Mouse (Mus musculus): ENCODE measurements around the gene Acap1.
"Not testable (repeated sequence)": the region's sequence is repeated elsewhere in the genome, so short reads cannot be mapped to it uniquely, and the experiment has no call there.

Acap1 gene

GRCm38 (mm10) chr11:69895291-69895690 is at the start of gene Acap1:
Gene Acap1 (minus strand): TSS chr11:69895539.
- no peak for DNase-seq (ENCODE audit: low spot score)

- no peak for DNase-seq (ENCODE audit: low spot score)
Measured at GRCm38 (mm10) chr11:69940962-69941361, 45.6 kb upstream of the Acap1 start.

- DNase-seq (ENCODE audit: low spot score) = no peak
Measured at GRCm38 (mm10) chr11:69939731-69940130, 44.4 kb upstream of the Acap1 start.

DNA sequence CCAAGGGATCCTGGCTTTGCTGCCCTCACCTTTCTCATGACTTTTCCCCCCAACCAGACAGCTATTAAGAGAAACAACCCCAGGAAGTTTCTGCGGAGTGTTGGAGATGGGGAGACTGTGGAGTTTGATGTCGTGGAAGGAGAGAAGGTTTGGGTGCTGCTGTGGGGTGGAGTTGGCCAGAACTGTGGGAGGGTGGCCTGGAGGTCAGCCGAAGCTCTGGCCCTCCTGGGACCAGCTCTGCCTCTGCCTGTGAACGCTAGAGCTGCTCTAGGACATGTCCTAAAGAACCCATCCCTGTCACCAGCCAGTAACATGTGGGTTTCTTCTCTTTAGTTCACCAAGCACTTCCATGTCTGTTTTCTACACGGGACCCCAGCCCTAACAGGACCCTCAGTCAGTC is 43.8 kb upstream of the Acap1 start:
- DNase-seq (ENCODE audit: low spot score) = no peak

DNA sequence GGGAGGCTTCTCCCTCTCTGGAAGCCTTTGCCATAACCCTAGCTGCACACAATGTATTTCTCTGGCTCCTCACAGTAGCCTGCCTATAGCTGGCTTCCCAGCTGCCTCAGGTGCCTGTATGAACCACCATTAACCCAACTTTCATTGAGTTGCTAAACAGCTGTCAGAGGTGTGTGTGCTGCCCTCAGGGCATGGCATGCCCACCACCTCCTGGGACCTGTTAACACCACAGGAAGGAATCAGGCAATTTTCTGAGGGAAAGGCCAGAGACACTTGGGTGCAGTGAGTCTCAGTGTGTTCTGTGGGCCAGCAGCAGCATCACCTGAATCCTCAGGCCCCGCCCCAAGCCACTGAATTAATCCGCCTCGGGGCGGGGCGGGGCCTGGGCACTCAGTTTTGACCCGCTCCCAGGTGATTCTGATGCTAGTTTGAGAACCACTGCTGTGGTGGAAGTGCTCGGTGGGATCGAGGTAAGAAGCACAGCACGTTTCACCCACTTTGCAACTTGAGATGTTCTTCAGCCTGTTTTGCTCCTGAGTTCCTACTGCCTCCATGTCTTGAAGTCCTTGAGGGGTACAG is 43.2 kb upstream of the Acap1 start:
- no peak for DNase-seq (ENCODE audit: low spot score)

- no peak for DNase-seq (ENCODE audit: low spot score)
Measured at GRCm38 (mm10) chr11:69937834-69938233, 42.5 kb upstream of the Acap1 start.

DNA sequence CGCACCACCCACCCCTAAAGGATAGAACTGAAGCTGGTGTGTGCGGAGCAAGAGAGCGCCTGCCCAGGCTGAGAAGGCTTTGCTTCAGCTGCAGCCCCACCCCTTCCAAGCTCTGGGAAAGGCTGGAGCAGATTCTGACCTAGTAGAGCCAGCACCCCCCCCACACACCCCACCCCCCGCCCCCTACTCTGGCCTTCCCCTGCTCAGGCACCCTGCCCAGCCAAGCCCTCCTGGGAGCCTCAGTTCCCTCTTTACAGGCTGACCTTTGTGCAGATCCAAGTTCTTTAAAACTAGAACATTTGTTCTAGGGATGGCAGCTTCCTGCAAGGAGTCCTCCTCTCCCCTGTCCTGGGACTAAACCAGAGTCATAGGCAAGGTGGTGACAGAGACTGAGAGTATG is 42.0 kb upstream of the Acap1 start:
- no peak for DNase-seq (ENCODE audit: low spot score)

GRCm38 (mm10) chr11:69936714-69937347 is 41.5 kb upstream of the Acap1 start:
- no peak for DNase-seq (ENCODE audit: low spot score)

DNA sequence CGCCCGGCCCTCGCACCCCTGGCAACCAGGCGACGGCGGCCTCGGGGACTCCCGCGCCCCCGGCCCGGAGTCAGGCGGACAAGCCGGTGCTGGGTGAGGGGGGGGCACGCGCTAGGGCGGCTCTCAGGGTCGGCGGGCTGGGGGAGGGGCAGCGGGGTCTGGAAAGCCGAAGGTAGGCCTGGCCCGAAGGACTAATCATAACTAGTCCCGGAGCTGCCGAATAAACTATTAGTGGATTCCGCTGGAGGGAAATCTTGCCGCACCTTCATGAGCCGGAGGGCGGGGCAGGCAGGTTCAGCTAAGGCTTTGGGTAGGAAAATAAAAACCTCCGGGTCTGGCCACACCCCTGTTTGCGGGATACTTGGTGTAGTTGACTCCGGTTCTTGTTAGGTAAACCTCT is 40.8 kb upstream of the Acap1 start:
- DNase-seq (ENCODE audit: low spot score) = no peak

DNA sequence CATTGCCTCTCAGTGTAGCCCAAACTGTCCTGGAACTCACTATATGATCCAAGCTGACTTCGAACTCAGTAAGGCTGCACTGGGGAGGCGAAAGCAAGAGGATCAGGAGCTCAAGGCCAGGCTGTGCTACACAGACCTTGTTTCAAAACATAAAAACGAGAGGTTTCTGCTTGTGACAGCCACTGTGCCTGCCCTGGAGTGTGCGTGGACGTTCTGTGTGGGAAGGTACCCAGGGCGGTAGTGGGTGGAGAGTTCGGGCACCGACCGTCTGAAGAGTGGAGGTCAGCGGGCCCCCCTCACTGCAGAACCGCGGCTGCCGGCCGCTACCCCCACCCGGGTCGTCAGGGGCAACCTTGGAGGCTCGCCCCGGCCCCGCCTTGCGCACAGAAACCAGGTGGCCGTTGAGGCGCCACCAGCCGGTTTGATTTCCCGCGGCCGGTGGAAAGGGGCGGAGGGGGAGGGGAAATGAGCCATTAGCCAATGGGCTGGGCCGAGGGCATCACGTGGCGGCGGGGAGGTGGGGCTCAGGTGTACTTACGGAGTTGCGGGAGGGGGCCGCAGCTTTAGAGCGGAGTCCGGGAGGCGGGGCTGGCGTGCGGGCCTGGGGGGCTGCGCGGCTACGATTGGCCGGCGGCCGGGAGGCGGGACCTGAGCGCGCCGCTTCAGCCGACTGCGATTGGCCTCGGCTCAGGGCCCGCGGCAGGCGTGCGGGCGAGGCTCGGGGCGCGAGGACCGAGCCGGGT is 40.0 kb upstream of the Acap1 start, which contains the start of gene Ybx2:
Gene Ybx2 (plus strand): TSS at position 660 of the 743 bp plus-strand sequence.
- DNase-seq (ENCODE audit: low spot score) = peak; percentile 71

GRCm38 (mm10) chr11:69934681-69935080 is 39.3 kb upstream of the Acap1 start:
- DNase-seq (ENCODE audit: low spot score) = no peak

DNA sequence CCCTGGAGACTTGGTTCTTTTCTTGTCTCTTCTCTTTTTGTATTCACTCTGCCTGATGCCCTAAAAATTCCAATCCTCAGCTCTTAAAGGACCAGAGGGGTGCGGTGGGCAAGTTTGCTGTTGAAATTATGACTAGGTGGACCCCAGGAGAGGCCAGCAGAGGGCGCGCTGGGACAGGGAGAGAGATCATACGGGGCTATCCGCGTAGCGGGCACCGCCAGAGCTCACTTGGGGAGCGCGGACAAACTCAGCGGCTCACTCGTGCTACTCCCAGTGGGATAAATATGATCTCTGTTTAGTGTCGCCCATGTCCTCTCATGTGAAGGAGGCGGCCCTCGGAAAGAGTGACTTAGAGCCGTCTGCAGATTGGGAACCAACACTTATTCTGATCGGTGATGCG is 38.8 kb upstream of the Acap1 start:
- peak; percentile 73 for DNase-seq (ENCODE audit: low spot score)

DNA sequence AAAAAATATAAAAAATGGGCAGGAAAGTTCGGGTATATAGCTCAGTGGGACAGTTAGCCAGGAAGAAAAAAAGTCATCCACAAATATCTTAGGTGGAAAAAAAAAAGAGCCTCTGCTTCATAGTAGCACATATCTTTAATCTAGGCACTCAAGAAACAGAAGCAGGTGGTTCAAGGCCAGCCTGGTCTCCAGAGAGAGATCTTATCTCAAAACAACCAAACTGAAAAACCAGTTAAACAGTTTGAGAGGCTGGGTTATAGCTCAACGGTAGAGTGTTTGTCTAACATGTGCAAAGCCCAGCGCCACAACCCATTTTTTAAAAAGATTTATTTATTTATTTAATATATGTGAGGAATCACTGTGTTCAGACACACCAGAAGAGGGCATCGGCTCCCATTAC is 37.7 kb upstream of the Acap1 start:
- no peak for DNase-seq (ENCODE audit: low spot score)

DNA sequence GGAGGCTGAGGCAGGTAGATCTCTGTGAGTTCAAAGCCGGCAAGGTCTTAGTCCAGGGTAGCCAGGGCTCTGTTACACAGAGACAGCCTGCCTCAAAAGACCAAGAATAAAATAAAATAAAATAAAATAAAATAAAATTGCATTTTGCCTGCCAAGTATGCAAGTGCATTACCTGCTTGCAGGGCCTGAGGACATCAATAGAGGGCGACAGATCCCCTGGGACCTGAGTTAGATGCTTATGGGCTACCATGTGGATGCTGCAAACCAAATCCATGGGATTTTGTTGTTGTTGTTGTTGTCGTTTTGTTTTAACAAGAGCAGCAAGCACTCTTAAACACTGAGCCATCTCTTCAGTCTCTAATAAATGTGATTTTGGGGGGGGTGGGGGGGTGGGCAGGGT is 36.9 kb upstream of the Acap1 start:
- no peak for DNase-seq (ENCODE audit: low spot score)

DNA sequence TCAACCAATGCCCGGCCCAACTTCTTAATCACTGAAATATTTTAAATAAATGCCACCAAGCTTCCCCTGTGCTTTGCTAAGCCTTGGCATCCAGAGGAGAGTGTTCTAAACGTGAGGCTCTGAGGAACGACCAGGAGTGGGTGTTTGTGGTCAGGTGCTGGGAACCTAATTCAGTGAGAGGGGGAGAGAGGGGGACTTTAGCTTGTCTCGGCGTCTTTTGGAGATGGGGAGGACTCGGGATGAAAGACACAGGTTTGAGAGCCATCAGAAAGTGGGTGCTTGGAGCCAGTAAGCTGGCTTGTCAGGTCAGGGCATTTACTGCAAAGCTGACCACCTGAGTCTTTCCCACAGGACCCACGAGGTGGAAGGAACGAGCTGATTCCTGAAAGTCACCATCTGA is 36.4 kb upstream of the Acap1 start:
- no peak for DNase-seq (ENCODE audit: low spot score)

- no peak for DNase-seq (ENCODE audit: low spot score)
Measured at GRCm38 (mm10) chr11:69930967-69931537, 35.7 kb upstream of the Acap1 start.

- not testable (repeated sequence) for DNase-seq (ENCODE audit: low spot score)
Measured at GRCm38 (mm10) chr11:69930176-69930575, 34.8 kb upstream of the Acap1 start.

GRCm38 (mm10) chr11:69929712-69930111 is 34.4 kb upstream of the Acap1 start:
- DNase-seq (ENCODE audit: low spot score) = no peak

DNA sequence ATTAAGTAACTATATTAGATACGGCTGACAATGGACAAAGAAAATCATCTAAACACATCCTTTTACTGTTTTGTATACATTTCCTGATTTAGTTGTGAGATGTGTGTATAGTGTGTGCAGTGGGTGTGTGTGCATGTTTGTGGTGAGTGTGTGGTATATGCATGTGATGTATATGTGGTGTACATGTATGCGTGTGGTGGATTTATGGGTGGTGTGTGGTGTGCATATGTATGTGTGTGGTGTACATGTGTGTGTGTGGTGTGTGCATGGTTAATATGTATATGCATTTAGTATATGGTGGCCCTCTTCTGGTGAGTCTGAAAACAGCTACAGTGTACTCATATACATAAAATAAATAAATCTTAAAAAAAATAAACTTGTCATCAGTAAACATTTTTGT is 32.2 kb upstream of the Acap1 start:
- DNase-seq (ENCODE audit: low spot score) = no peak

DNA sequence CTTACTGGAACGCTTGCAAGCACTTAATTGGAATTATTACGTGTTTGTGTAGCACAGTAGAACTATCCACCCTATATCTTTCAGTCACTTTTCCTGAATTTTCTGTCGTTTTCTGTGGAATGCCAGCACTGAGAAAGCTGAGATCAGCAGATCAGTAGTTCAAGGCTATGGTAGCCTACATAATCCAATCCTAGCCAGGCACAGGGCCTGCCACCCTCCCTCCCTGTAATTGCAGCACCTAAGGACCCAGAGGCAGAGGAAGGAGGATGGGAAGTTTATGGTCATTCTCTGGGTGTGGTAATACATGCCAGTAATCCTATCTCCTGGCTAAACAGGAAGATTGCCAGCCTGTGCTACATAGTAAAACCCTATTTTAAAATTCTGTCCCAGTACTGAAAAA is 27.5 kb upstream of the Acap1 start:
- no peak for DNase-seq (ENCODE audit: low spot score)

DNA sequence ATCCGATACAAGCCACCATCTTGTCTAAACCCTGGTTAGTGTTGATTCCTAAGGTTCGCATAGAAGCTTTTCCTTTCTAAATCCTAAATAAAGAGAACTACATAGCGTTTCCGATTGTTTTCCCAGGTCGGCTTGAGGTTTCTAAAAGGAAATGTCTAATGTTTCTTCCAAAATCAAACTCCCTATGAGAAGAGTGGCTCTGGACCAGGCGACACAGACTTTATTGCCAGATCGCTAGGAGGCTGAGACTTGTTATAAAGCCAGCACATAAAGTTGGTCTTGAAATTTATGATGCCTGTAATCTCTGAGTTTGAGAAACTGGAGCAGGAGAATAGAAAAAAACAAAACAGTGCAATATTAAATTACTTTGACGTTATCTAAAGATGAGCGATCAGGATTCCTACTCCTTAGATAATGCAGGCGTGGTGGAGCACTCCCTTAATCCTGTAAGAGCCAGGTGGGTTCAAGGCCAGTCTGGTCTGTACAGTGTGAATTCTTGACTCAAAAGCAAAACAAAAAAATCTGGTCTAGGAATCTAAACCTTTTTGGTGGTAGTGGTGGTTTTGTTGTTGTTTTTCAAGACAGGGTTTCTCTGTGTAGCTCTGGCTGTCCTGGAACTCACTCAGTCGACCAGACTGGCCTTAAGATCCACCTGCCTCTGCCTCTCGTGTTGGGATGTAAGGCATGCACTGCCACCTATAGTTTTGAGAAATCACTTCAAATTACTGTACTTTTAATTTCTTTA is 26.8 kb upstream of the Acap1 start:
- DNase-seq (ENCODE audit: low spot score) = no peak

Measured in ovary, adult 18-20 months (tissue).